Mouse (Mus musculus) CH12.LX (cell line): ENCODE measurements at regions not wholly inside any gene's neighbourhood (a gene's known extent, or its start where the extent isn't known, plus 50 kb on each side); places are given as distances from the start of the nearest gene placed in this dataset.

ENCODE experiments used
- DNase-seq: peaks from one replicate; pipeline ENCODE4 v3.0.0-alpha.2; 2013; ENCODE audit errors: extremely low read depth
- H3K27ac ChIP-seq: 2 replicates; pipeline ENCODE4 v1.5.1; 2012; ENCODE audit warnings: low read depth, mild to moderate bottlenecking, control low read depth, moderate library complexity; ENCODE audit not compliant: insufficient read depth
- H3K27me3 ChIP-seq: replicated peaks from 2 replicates; pipeline ENCODE3; 2012; ENCODE audit warnings: inconsistent platforms
- H3K36me3 ChIP-seq, 2 experiments: replicated peaks in 1 of 2; 2 replicates each; pipeline versions ENCODE3 to v1.6.1; 2012; ENCODE audit warnings: inconsistent platforms in 1 of 2, low read length in 1 of 2, mild to moderate bottlenecking in 1 of 2, mixed read lengths in 1 of 2, moderate library complexity in 1 of 2; ENCODE audit not compliant: control insufficient read depth in 1 of 2, insufficient read depth in 1 of 2
- H3K4me1 ChIP-seq, 2 experiments: 2 replicates each; pipeline ENCODE4 v1.6.1; 2012; ENCODE audit warnings: inconsistent platforms in 1 of 2, moderate library complexity in 1 of 2; ENCODE audit not compliant: insufficient read depth in 2 of 2, control insufficient read depth in 1 of 2
- H3K4me2 ChIP-seq: 2 replicates; pipeline ENCODE4 v1.6.1; 2012; ENCODE audit warnings: low read depth, mild to moderate bottlenecking, control low read depth; ENCODE audit not compliant: poor library complexity, insufficient read depth, severe bottlenecking
- H3K4me3 ChIP-seq, 3 experiments: fragments of 150-350 bp in 1 of 3; sonication (generic) in 1 of 3; replicated peaks in 1 of 3; 2 replicates each; pipeline versions ENCODE3 to v1.5.1; 2011 to 2012; ENCODE audit warnings: low read depth in 2 of 3, low read length in 2 of 3, mild to moderate bottlenecking in 2 of 3, moderate library complexity in 2 of 3, control low read depth in 1 of 3, improper control_type of control experiment in 1 of 3, inconsistent platforms in 1 of 3, mixed read lengths in 1 of 3; ENCODE audit not compliant: poor library complexity in 1 of 3
- H3K79me2 ChIP-seq: replicated peaks from 2 replicates; pipeline ENCODE4 v1.6.1; 2012; ENCODE audit warnings: mild to moderate bottlenecking, moderate library complexity; ENCODE audit not compliant: control insufficient read depth, poor library complexity, insufficient read depth, severe bottlenecking; ENCODE audit errors: extremely low read depth
- H3K9ac ChIP-seq: 2 replicates; pipeline ENCODE4 v1.6.1; 2012; ENCODE audit warnings: low read depth, mild to moderate bottlenecking, control low read depth, moderate library complexity; ENCODE audit not compliant: insufficient read depth
- H3K9me3 ChIP-seq: replicated peaks from 2 replicates; pipeline ENCODE3; 2012; ENCODE audit warnings: low read length, inconsistent platforms, mixed read lengths
- CHD1 ChIP-seq: IDR thresholded peaks from 2 replicates; pipeline ENCODE4 v1.6.1; 2012; ENCODE audit warnings: low read depth, low read length, improper control_type of control experiment, inconsistent platforms
- CHD2 ChIP-seq: IDR thresholded peaks from 2 replicates; pipeline ENCODE4 v1.6.1; 2011; ENCODE audit warnings: low read length, improper control_type of control experiment
- CTCF ChIP-seq, 2 experiments: IDR thresholded peaks in 1 of 2; conservative IDR thresholded peaks in 1 of 2; 2 replicates each; pipeline ENCODE4 v1.5.1; 2011 to 2012; ENCODE audit warnings: low read depth in 2 of 2, low read length in 2 of 2, improper control_type of control experiment in 1 of 2, inconsistent platforms in 1 of 2, mild to moderate bottlenecking in 1 of 2, moderate library complexity in 1 of 2
- E2F4 ChIP-seq: IDR thresholded peaks from 2 replicates; pipeline ENCODE4 v1.6.1; 2011; ENCODE audit warnings: low read depth, low read length, improper control_type of control experiment; ENCODE audit not compliant: insufficient replicate concordance
- ELF1 ChIP-seq: IDR thresholded peaks from 2 replicates; pipeline ENCODE4 v1.6.1; 2014; ENCODE audit warnings: low read depth, mild to moderate bottlenecking, inconsistent platforms, low read length, improper control_type of control experiment
- ETS1 ChIP-seq: conservative IDR thresholded peaks from 2 replicates; pipeline ENCODE4 v1.6.1; 2012; ENCODE audit warnings: low read depth, mild to moderate bottlenecking, inconsistent platforms, low read length, improper control_type of control experiment, moderate library complexity
- GABPA ChIP-seq: IDR thresholded peaks from 2 replicates; pipeline ENCODE4 v1.6.1; 2012; ENCODE audit warnings: low read depth, low read length, improper control_type of control experiment, inconsistent platforms; ENCODE audit not compliant: insufficient replicate concordance
- MXI1 ChIP-seq: IDR thresholded peaks from 2 replicates; pipeline ENCODE4 v1.6.1; 2011; ENCODE audit warnings: mild to moderate bottlenecking, low read depth, low read length, improper control_type of control experiment
- PAX5 ChIP-seq: IDR thresholded peaks from 2 replicates; pipeline ENCODE4 v1.6.1; 2012; ENCODE audit warnings: low read length, inconsistent platforms, mixed read lengths
- POLR2AphosphoS2 ChIP-seq: IDR thresholded peaks from 2 replicates; pipeline ENCODE4 v1.6.1; 2011; ENCODE audit warnings: low read depth, low read length, improper control_type of control experiment
- SIN3A ChIP-seq: IDR thresholded peaks from 2 replicates; pipeline ENCODE4 v1.6.1; 2012; ENCODE audit warnings: low read length, improper control_type of control experiment, inconsistent platforms
- SMC3 ChIP-seq: IDR thresholded peaks from 2 replicates; pipeline ENCODE4 v1.6.1; 2011; ENCODE audit warnings: low read depth, low read length, improper control_type of control experiment
- TBP ChIP-seq: conservative IDR thresholded peaks from 2 replicates; pipeline ENCODE4 v1.6.1; 2011; ENCODE audit warnings: low read depth, low read length, improper control_type of control experiment
- UBTF ChIP-seq: IDR thresholded peaks from 2 replicates; pipeline ENCODE4 v1.6.1; 2012; ENCODE audit warnings: low read depth, mild to moderate bottlenecking, inconsistent platforms, low read length, improper control_type of control experiment, moderate library complexity
- USF1 ChIP-seq: IDR thresholded peaks from 2 replicates; pipeline ENCODE4 v1.6.1; 2014; ENCODE audit warnings: low read depth, mild to moderate bottlenecking, inconsistent platforms, low read length, improper control_type of control experiment
- ZC3H11A ChIP-seq: IDR thresholded peaks from 2 replicates; pipeline ENCODE4 v1.6.1; 2012; ENCODE audit warnings: low read depth, mild to moderate bottlenecking, inconsistent platforms, low read length, improper control_type of control experiment
- ZNF384 ChIP-seq: IDR thresholded peaks from 2 replicates; pipeline ENCODE4 v1.6.1; 2012; ENCODE audit warnings: low read depth, low read length, improper control_type of control experiment, inconsistent platforms
- dilution Hi-C: fragments of 300-500 bp; cut with MboI; formaldehyde crosslinking; loops from 2 replicates; pipeline ENCODE4 v1.14.3; 2020; ENCODE audit warnings: low sequenced_read_pairs; ENCODE audit not compliant: extremely low pct_unique_long_range_greater_than_20kb, extremely low pct_ligation_motif_present
- in situ Hi-C: fragments of 300-500 bp; cut with MboI; formaldehyde crosslinking; loops from 3 replicates; pipeline ENCODE4 v1.14.3; 2019; ENCODE audit warnings: low sequenced_read_pairs, low pct_ligation_motif_present, low pct_unique_long_range_greater_than_20kb, mixed read lengths

DNA sequence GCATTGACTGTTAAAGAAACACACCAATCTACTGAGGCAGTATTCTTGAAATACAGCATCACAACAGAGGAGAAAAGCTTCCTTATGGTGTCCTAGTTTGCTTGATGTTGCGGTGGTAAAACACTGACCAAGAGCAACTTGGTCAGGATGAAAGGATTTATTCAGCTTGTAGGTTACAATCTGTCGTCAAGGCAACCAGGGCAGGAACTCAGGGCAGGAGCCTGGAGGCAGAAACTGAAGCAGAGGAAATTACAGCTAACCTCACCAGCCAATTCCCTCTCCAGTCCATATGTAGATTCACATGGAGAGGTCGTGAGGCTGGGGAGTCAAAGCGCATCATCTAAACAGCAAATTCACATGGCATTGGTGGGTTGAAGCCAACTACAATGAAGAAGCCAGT, 86.3 kb upstream of the Rxfp2 start:
- no peaks in the 10 kb centered on the region for H3K79me2 ChIP-seq
- peaks cover 36% of the 10 kb centered on the region for H3K9me3 ChIP-seq
- no peak overlapping the region for H3K9ac ChIP-seq
- H3K27ac ChIP-seq: no peak overlapping the region
- in situ Hi-C loops: no loop called here
- dilution Hi-C loops: no loop called here
- no peaks in the 10 kb centered on the region for H3K36me3 ChIP-seq
- no peaks in the 10 kb centered on the region for H3K27me3 ChIP-seq
- no peak for DNase-seq
- H3K4me3 ChIP-seq: no peak overlapping the region
- TF ChIP-seq CTCF (conservative IDR thresholded peaks at IDR 0.05 in 1 of 2, IDR thresholded peaks at IDR 0.05 in 1 of 2; ENCODE audit: low read depth in 2 of 2, low read length in 2 of 2): no peak
- TF ChIP-seq POLR2AphosphoS2: no peak
- TF ChIP-seq E2F4: no peak
- no peak for TF ChIP-seq ZC3H11A
- no peak for TF ChIP-seq TBP
- no peak for TF ChIP-seq CHD2
- no peak for TF ChIP-seq ETS1
- no peak for TF ChIP-seq CHD1
- TF ChIP-seq SMC3: no peak
- no peak for TF ChIP-seq SIN3A
- H3K4me2 ChIP-seq: no peak overlapping the region
- no peaks in the 10 kb centered on the region for H3K4me1 ChIP-seq

DNA sequence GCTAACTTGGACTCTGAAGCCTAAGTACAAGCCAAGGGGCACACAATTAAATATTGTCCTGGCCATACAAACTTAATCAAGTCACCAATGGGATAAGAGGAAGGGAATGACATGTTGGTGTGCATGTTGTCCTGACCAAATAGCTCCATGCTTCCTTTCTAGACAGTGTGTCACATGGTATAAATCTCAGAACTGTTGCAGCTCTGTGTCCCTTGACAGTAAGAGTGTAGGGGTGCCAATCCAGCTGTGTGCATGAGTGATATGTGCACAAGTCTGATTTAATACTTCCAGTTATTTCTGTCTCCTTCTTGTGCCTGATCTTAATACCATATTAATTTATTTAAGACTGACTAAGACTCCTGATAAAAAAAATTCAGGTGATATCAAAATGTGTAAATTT, 72.8 kb upstream of the Rxfp2 start:
- in situ Hi-C loops (no loop called here), dilution Hi-C loops (no loop called here)
- H3K27me3 ChIP-seq: no peaks in the 10 kb centered on the region
- no peaks in the 10 kb centered on the region for H3K36me3 ChIP-seq
- no peak overlapping the region for H3K27ac ChIP-seq
- H3K4me3 ChIP-seq: no peak overlapping the region
- peaks cover 68% of the 10 kb centered on the region for H3K9me3 ChIP-seq
- DNase-seq: no peak
- H3K79me2 ChIP-seq: no peaks in the 10 kb centered on the region
- H3K4me1 ChIP-seq: no peaks in the 10 kb centered on the region
- no peak overlapping the region for H3K4me2 ChIP-seq
- no peak for TF ChIP-seq MXI1
- no peak for TF ChIP-seq CTCF (conservative IDR thresholded peaks at IDR 0.05 in 1 of 2, IDR thresholded peaks at IDR 0.05 in 1 of 2; ENCODE audit: low read depth in 2 of 2, low read length in 2 of 2)
- TF ChIP-seq POLR2AphosphoS2: no peak
- no peak for TF ChIP-seq GABPA
- no peak for TF ChIP-seq ELF1
- no peak for TF ChIP-seq PAX5
- no peak for TF ChIP-seq USF1
- TF ChIP-seq ZNF384: no peak
- TF ChIP-seq UBTF: no peak
- no peak overlapping the region for H3K9ac ChIP-seq
